Comparison of ENCODE assay signal across 26 mouse cellular contexts in the genomic region with DNA sequence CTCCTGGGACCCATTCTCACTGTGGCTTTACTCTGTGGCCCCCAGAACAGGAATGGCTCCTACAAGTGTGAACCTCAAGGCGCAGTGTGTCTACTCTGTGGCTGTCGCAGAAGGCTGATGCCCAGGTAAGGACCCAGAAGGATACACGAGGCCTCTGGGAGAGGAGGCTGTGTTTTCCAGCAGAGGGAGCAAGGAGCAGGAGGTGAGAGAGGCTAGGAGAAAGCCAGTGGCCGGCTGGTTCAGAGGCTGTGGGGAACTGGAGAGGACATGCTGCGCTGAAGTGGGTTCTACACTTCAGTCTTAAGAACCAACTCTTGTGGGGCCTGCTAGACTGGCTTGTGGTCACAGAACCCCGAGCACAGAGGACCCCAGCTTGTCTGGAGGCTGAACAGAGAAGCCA. TPM values are rescaled to one million over a fixed set of nuclear protein-coding genes. Genes with fewer than 3 reads are reported as not detected.
DNase-seq lines count a peak whose midpoint lies in the region; ATAC-seq and TF ChIP-seq lines count a peak whose summit lies in the region.
"Had no signal": no experiment of that assay in that cellular context is flagged by ENCODE, and none has a peak within 500 bp of the region (broad histone marks: within the 10 kb centered on the region; RNA-seq: fewer than 3 reads in every experiment).

No protein-coding gene starts in this region.

- no peak for ATAC-seq in lung, embryonic 14.5 days (ENCODE audit: insufficient read depth)
- ATAC-seq in frontal cortex, adult (ENCODE audit: low TSS enrichment) = no peak
- ATAC-seq: forebrain, embryonic 13.5 days; midbrain, embryonic 16.5 days had no signal

- no peak for TF ChIP-seq EP300 in ES-Bruce4 (IDR thresholded peaks at IDR 0.05; ENCODE audit: insufficient read depth, low read depth, low read length)

- TF ChIP-seq CTCF in kidney, adult 2 months (conservative IDR thresholded peaks at IDR 0.05; ENCODE audit: insufficient read depth, insufficient read length, low read depth, low read length) = peak; percentile 26; the same call in 1 of the 2 replicates
- TF ChIP-seq CTCF in lung, embryonic 14.5 days (IDR thresholded peaks at IDR 0.05; ENCODE audit: low read depth) = peak; percentile 46; the same call in 1 of the 2 replicates
- TF ChIP-seq CTCF in ES-Bruce4 (IDR thresholded peaks at IDR 0.05; ENCODE audit: low read depth, low read length) = peak; percentile 15

- no peak overlapping the region for H3K9ac ChIP-seq in lung, embryonic 14.5 days
- H3K9ac ChIP-seq in ES-Bruce4 (ENCODE audit: low read depth, poor library complexity, severe bottlenecking) = no peak overlapping the region
- H3K9ac ChIP-seq: embryonic facial prominence, embryonic 12.5 days; forebrain, embryonic 13.5 days; hindbrain, embryonic 12.5 days; limb, embryonic 12.5 days had no signal

- H3K27me3 ChIP-seq in kidney, adult 2 months (replicated peaks; ENCODE audit: control insufficient read depth, insufficient read depth, low read length) = no peaks in the 10 kb centered on the region
- no peaks in the 10 kb centered on the region for H3K27me3 ChIP-seq in lung, embryonic 14.5 days (ENCODE audit: insufficient read depth, low read length)
- H3K27me3 ChIP-seq in ES-Bruce4 (ENCODE audit: control insufficient read depth, insufficient read depth, low read length, poor library complexity, severe bottlenecking) = no peaks in the 10 kb centered on the region
- peaks cover 20% of the 10 kb centered on the region; the same call in 1 of the 2 replicates for H3K27me3 ChIP-seq in embryonic facial prominence, embryonic 10.5 days (replicated peaks; ENCODE audit: low read depth, poor library complexity, severe bottlenecking)
- H3K27me3 ChIP-seq: embryonic facial prominence, embryonic 12.5 days; forebrain, embryonic 13.5 days; hindbrain, embryonic 12.5 days; limb, embryonic 12.5 days had no signal

- no peak overlapping the region for H3K27ac ChIP-seq in kidney, adult 2 months (ENCODE audit: insufficient read depth, low read depth, low read length)
- no peak overlapping the region for H3K27ac ChIP-seq in lung, embryonic 14.5 days (ENCODE audit: low read depth)
- no peak overlapping the region for H3K27ac ChIP-seq in ES-Bruce4 (ENCODE audit: insufficient read depth, low read length)
- H3K27ac ChIP-seq in embryonic facial prominence, embryonic 10.5 days (replicated peaks) = peak overlapping the region; percentile 4; the same call in 1 of the 2 replicates
- H3K27ac ChIP-seq: embryonic facial prominence, embryonic 12.5 days; forebrain, embryonic 13.5 days; hindbrain, embryonic 12.5 days; layer of hippocampus, adult 2 months; limb, embryonic 12.5 days had no signal

- H3K4me2 ChIP-seq in lung, embryonic 14.5 days = no peak overlapping the region
- H3K4me2 ChIP-seq: embryonic facial prominence, embryonic 12.5 days; forebrain, embryonic 13.5 days; heart, embryonic 11.5 days; hindbrain, embryonic 12.5 days; limb, embryonic 12.5 days had no signal

- no peak for TF ChIP-seq POLR2A in kidney, adult 2 months (IDR thresholded peaks at IDR 0.05; ENCODE audit: low read depth, low read length)
- TF ChIP-seq POLR2A in ES-Bruce4 (IDR thresholded peaks at IDR 0.05; ENCODE audit: insufficient read depth, low read length) = no peak

- no peak overlapping the region for H3K4me3 ChIP-seq in kidney, adult 2 months (ENCODE audit: insufficient read depth, low read depth, low read length)
- H3K4me3 ChIP-seq in lung, embryonic 14.5 days (ENCODE audit: low read depth, low read length) = no peak overlapping the region
- H3K4me3 ChIP-seq in ES-Bruce4 (ENCODE audit: low read depth, low read length) = no peak overlapping the region
- no peak overlapping the region for H3K4me3 ChIP-seq in embryonic facial prominence, embryonic 10.5 days
- H3K4me3 ChIP-seq: embryonic facial prominence, embryonic 12.5 days; erythroblast, embryonic 14.5 days; forebrain, embryonic 13.5 days; hindbrain, embryonic 12.5 days; layer of hippocampus, adult 2 months; limb, embryonic 12.5 days; megakaryocyte, embryonic 14.5 days had no signal

- WGBS in kidney, adult 2 months = 78% methylated on average over 6 of the region's 6 CpGs
- 56% methylated on average over 6 of the region's 6 CpGs for WGBS in lung, embryonic 14.5 days
- 67% methylated on average over 6 of the region's 6 CpGs for WGBS in embryonic facial prominence, embryonic 10.5 days

- no peaks in the 10 kb centered on the region for H3K36me3 ChIP-seq in kidney, adult 2 months (ENCODE audit: control insufficient read depth, insufficient read depth, low read length)
- H3K36me3 ChIP-seq in lung, embryonic 14.5 days (ENCODE audit: insufficient read depth) = no peaks in the 10 kb centered on the region
- H3K36me3 ChIP-seq in ES-Bruce4 (ENCODE audit: control insufficient read depth, insufficient read depth, low read length, poor library complexity, severe bottlenecking) = no peaks in the 10 kb centered on the region
- H3K36me3 ChIP-seq in embryonic facial prominence, embryonic 10.5 days (replicated peaks) = no peaks in the 10 kb centered on the region
- H3K36me3 ChIP-seq: embryonic facial prominence, embryonic 12.5 days; G1E; hindbrain, embryonic 12.5 days; limb, embryonic 12.5 days had no signal

- H3K4me1 ChIP-seq in kidney, adult 2 months (ENCODE audit: control insufficient read depth, insufficient read depth, low read length) = peaks cover 9% of the 10 kb centered on the region
- no peaks in the 10 kb centered on the region; the same call in 1 of the 2 replicates for H3K4me1 ChIP-seq in lung, embryonic 14.5 days (ENCODE audit: insufficient read depth)
- no peaks in the 10 kb centered on the region for H3K4me1 ChIP-seq in ES-Bruce4 (ENCODE audit: control insufficient read depth, insufficient read depth, low read length)
- H3K4me1 ChIP-seq in embryonic facial prominence, embryonic 10.5 days = peaks cover 32% of the 10 kb centered on the region

- no peak for DNase-seq in kidney, adult 2 months
- DNase-seq in kidney, adult 11 months = no peak
- no peak for DNase-seq in lung, embryonic 14.5 days
- no peak for DNase-seq in lung, postnatal 14 days
- DNase-seq in embryonic facial prominence, embryonic 10.5 days (ENCODE audit: low spot score) = no peak
- DNase-seq: adrenal gland, adult 2 months; cerebellum, adult 11-12 months; cerebellum, postnatal 14 days; gastrocnemius, postnatal 10 days; heart, postnatal 10 days; kidney, adult 8-10 months; kidney, postnatal 14 days; layer of hippocampus, postnatal 36 days; thymus, postnatal 25 days had no signal

- H3K9me3 ChIP-seq in lung, embryonic 14.5 days (ENCODE audit: low read depth, low read length) = no peaks in the 10 kb centered on the region
- no peaks in the 10 kb centered on the region for H3K9me3 ChIP-seq in ES-Bruce4 (replicated peaks; ENCODE audit: control insufficient read depth, insufficient read depth, low read length, poor library complexity, severe bottlenecking)
- H3K9me3 ChIP-seq in embryonic facial prominence, embryonic 10.5 days = no peaks in the 10 kb centered on the region
- H3K9me3 ChIP-seq: embryonic facial prominence, embryonic 12.5 days; forebrain, embryonic 13.5 days; G1E; hindbrain, embryonic 12.5 days; limb, embryonic 12.5 days; megakaryocyte, embryonic 14.5 days had no signal

RNA-seq across cellular contexts. Expression of a gene that starts 42.1 kb away (rescaled TPM):
- 256 and 291 TPM in 2 replicates for polyA plus RNA-seq in kidney, adult 2 months (2012; rRNA removed)
- polyA plus RNA-seq in lung, embryonic 14.5 days (2014; fragmentation: Nextera tagmentation; extraction: Ambion mirVana) = 213 and 215 TPM in 2 replicates
- polyA plus RNA-seq in ES-Bruce4 (2011; ENCODE audit: insufficient read depth, insufficient read length, low read depth, missing spikeins) = 347 and 371 TPM in 2 replicates
- 170 and 196 TPM in 2 replicates for polyA plus RNA-seq in embryonic facial prominence, embryonic 10.5 days (2016; fragmentation: Nextera tagmentation; extraction: Ambion mirVana)
